Mouse (Mus musculus) MEL (cell line): Measurements from ENCODE around the gene Med19.

ENCODE experiments used
- CTCF ChIP-seq, 3 experiments: IDR thresholded peaks in 2 of 3; conservative IDR thresholded peaks in 1 of 3; 2 replicates each; pipeline ENCODE4 v1.5.1; 2011 to 2012; ENCODE audit warnings: low read length in 3 of 3, low read depth in 2 of 3, mild to moderate bottlenecking in 2 of 3, improper control_type of control experiment in 1 of 3, inconsistent platforms in 1 of 3, mixed read lengths in 1 of 3, moderate library complexity in 1 of 3; ENCODE audit not compliant: control insufficient read depth in 1 of 3, insufficient read depth in 1 of 3, poor library complexity in 1 of 3, severe bottlenecking in 1 of 3
- EP300 ChIP-seq, 2 experiments: IDR thresholded peaks; 2 replicates each; pipeline ENCODE4 v1.6.1; 2011; ENCODE audit warnings: improper control_type of control experiment in 2 of 2, low read length in 2 of 2, low read depth in 1 of 2, mild to moderate bottlenecking in 1 of 2
- GATA1 ChIP-seq: IDR thresholded peaks from 2 replicates; pipeline ENCODE4 v1.6.1; 2011; ENCODE audit warnings: low read depth, low read length, improper control_type of control experiment
- MAZ ChIP-seq: IDR thresholded peaks from 2 replicates; pipeline ENCODE4 v1.6.1; 2012; ENCODE audit warnings: low read depth, mild to moderate bottlenecking, inconsistent platforms, low read length, improper control_type of control experiment
- NELFE ChIP-seq: IDR thresholded peaks from 2 replicates; pipeline ENCODE4 v1.6.1; 2011; ENCODE audit warnings: low read depth, low read length, improper control_type of control experiment
- POLR2A ChIP-seq, 2 experiments: IDR thresholded peaks; 2 replicates each; pipeline ENCODE4 v1.6.1; 2011 to 2012; ENCODE audit warnings: low read length in 2 of 2, mild to moderate bottlenecking in 2 of 2, control low read depth in 1 of 2, improper control_type of control experiment in 1 of 2, low read depth in 1 of 2, moderate library complexity in 1 of 2; ENCODE audit not compliant: control insufficient read depth in 1 of 2, insufficient read depth in 1 of 2, poor library complexity in 1 of 2
- TCF12 ChIP-seq: IDR thresholded peaks from 2 replicates; pipeline ENCODE4 v1.6.1; 2014; ENCODE audit warnings: low read depth, mild to moderate bottlenecking, inconsistent platforms, low read length, improper control_type of control experiment, moderate library complexity
- ZC3H11A ChIP-seq: IDR thresholded peaks from 2 replicates; pipeline ENCODE4 v1.6.1; 2012; ENCODE audit warnings: low read depth, mild to moderate bottlenecking, inconsistent platforms, low read length, improper control_type of control experiment

GRCm38 (mm10) chr2:84725770-84726169 lies 47.6 kb downstream of the Med19 start:
- no peak for TF ChIP-seq EP300 (IDR thresholded peaks at IDR 0.05; ENCODE audit: low read depth in 1 of 2, low read length in 2 of 2)
- TF ChIP-seq MAZ, result no peak
- no peak for TF ChIP-seq ZC3H11A
- TF ChIP-seq CTCF (IDR thresholded peaks at IDR 0.05 in 2 of 3, conservative IDR thresholded peaks at IDR 0.05 in 1 of 3; ENCODE audit: control insufficient read depth in 1 of 3, insufficient read depth in 1 of 3, low read depth in 2 of 3, low read length in 3 of 3, poor library complexity in 1 of 3, severe bottlenecking in 1 of 3), result no peak
- TF ChIP-seq TCF12, result no peak
- no peak for TF ChIP-seq GATA1
- TF ChIP-seq POLR2A (IDR thresholded peaks at IDR 0.05; ENCODE audit: control insufficient read depth in 1 of 2, insufficient read depth in 1 of 2, low read depth in 1 of 2, low read length in 2 of 2, poor library complexity in 1 of 2), result no peak
- no peak for TF ChIP-seq NELFE
